Mouse (Mus musculus): ENCODE results near the gene Slit3.

Gene Slit3

DNA sequence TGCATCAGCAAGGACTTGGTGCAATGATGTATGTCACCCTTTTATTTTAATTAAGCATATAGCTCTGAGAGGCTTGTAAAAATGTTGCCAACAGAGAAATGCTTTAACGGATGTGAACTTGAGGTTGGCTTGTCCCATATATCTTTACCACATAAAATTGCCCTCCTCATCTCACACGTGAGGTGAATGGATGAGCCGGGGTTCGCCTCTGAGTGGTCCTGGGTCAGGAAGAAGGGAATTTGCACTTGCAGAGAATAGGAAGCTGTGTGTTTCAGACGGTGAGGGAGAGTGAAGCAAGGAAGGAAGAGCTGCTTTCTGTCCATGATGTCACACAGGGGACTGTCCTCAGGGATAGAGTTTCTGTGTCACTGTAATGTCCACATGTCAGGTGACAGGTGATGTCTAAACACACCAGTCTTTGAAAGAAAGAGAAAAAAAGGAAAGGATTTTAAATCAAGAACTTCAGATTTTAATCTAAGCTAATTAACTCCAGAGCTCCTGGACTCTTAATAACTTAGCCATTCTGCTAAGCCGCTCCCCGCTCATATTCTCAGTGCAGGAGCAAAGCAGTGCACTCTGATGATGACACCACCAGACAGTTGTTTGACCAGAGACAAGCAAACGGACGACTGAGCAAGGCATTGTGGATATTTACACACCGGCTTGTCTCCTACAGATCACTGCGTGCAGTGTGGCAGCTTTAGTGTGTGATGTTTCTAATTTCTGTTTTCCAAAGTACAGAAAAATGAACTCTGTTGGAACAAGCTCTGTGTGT, 352.0 kb downstream of the Slit3 start:
- DNase-seq = no peak

DNA sequence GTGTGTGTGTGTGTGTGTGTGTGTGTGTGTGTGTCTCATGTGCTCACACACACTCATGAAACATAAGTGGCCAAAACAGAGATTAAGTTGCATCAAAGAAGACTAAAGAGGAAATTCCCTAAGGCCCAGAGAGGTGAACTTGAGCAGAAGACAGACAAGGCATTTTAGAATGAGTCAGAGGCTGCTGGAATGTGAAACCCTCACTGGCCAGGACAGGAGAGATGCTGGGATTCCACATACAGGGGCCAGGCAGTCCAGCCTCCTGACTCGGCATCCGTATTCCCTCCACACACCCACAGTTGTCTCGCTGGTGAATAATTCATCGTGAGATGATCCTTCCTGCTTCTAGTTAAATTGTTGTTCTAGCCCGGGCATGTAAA, 352.6 kb downstream of the Slit3 start:
- DNase-seq = no peak

DNA sequence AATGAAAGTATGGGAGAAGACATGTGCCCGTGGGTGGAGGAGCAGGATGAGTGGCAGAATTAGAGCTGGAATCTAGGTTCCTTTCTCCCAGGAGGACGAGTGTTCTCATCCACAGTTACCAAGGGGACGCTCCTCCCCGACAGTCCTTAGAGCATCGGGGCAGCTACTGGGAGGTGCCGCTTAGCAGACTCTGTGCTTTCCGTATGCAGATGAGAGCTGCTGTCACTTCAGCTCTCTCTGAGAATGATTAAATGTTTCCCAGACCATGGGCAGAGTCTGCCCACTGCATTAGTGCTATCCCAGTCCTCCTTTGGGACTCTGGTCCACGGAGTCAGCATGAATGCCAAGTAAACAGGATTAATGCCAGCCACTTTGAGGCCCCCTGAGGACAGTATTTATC, 359.1 kb downstream of the Slit3 start:
- DNase-seq = no peak

DNA sequence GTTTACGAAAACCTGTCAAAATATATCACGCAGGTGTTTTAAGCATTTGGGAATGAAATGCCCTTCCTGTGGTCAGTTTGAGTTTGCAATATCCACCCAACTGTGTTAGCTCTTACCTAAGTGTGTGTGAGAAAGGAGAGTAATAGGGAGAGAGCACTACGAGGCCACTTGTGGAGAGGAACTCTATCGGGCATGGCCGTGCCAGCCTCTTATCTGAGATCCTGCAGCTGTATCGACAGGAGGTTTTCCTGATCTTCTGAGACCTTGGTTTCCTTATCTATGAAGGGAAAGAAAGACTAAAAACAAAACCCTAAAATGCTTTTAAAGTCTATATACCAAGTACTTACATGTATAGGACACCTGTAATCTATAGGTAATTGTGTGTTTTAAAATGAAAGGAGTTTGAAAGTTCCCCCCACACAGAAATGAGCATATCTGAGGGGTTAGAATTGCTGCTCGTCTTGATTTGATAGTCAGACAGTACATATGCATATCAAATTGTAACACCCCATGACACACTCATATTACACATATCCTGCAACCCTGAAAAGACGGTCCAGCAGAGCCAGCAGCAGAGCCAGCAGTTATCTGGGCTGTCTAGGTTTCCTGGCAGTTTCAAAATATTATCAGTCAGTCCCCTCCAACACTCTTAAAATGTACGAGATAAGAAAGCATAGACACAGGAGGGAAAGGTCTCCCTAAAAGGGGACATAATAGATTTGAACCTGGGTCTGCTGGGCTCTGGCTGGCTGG, 360.8 kb downstream of the Slit3 start:
- no peak for DNase-seq

DNA sequence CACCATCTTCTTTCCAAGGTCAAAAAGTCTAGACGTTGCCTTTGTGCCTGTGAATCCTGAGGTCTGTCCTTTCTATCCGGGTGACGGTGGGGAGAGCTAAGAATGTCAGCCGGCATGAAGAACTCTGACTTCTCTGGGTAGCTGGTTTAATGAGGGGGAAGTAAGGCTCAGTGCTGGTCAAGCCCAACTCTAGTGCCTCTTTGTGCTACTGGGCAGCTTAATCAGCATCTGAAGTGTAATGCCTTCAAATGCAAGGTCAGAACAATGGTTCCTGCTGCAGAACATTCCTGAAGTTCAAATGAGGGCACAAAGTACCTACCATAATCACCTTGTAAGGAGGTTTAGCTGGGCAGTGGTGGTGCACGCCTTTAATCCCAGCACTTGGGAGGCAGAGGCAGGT, 366.9 kb downstream of the Slit3 start:
- DNase-seq = no peak

DNA sequence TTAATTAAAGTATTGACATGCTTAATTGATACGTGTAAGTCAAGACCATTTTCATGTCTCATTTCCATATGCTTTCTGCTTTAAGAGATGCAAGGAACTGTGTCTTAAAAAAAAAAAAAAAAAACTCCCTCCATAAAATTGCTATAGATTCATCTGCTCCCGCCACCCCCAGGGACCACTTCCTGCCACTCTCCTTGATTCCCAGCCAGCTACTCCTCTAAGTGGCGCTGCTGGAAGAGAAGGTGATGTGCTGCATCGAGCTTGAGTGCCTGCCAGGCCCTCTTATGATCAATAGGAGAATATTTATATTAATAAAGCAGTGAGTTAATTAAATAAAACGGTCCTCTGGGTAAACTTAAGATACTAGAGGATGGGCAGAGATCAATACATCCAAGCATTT, 370.7 kb downstream of the Slit3 start:
- DNase-seq = no peak

DNA sequence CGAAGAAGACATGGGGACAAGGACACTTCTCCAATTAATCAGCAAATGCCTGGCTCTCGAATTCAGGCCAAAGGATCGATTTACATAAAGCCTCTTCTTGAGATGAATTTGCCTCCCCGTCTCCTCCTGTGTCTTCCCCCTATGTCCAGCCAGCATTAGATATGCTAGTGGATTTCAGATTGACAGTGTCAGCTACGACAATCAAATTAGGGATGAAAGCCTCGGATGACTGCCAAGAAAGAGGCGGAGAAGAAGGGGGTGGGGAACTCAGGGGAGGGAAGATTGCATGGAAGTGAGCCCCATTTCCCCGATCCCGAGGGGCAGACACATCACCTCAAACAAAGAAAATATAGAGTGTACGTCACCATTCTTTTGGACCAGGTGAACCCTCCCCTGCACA, 375.9 kb downstream of the Slit3 start:
- no peak for DNase-seq

DNA sequence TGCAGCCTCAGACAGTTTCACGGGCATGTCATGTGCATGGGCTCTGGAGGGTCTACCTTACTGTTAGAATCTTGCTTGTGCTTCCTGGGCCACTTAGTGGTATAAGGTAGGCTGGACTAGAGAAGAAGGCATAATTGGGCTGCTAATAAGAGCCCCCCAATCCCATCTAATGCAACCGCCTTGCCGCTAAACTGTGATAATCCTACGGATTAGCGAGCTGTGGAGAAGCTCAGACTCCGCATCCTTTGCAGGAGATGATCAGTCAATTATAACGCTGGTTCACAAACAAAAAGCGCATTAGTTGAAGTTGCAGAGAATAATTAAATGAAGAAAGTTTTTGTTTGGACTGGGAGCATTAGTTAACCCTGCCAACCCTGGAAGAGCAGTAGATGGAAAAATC, 376.9 kb downstream of the Slit3 start:
- no peak for DNase-seq

DNA sequence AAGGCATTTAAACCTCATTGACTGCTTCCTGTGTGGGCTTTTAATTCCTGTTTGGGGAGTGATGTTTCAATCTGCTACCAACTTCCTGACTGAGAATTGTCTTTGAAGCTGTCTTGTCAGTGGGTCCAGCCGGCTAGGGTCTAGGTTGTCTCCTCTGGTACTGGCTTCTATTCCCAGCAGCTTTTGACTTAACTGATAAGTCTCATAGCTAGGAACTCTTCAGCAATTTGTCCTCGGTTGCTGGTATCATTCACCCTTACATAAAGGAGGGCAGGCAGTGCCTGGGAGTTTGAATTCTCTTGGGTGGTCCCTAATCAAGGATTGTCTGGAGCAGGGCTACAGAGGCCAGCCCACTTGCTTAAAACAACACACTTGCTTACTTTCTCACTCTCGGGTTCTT, 381.1 kb downstream of the Slit3 start:
- no peak for DNase-seq

DNA sequence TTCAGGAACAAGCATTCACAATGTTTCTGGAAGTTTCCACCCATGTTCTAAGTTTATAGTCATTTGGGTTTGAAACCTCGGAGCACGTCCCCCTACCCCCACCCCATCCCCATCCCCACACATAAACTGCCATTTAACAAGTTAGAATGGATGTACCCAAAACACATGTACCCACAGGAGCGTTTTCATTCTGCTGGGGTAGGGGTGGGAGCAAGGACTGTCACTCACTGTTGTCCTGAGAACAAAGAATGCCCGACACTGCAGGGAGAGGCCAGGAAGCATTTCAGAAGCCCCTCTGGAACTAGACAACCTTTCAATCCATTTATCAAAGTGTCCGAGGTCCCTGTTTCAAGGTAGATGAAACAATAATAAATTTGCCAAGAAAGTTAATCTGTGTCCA, 383.0 kb downstream of the Slit3 start:
- no peak for DNase-seq

DNA sequence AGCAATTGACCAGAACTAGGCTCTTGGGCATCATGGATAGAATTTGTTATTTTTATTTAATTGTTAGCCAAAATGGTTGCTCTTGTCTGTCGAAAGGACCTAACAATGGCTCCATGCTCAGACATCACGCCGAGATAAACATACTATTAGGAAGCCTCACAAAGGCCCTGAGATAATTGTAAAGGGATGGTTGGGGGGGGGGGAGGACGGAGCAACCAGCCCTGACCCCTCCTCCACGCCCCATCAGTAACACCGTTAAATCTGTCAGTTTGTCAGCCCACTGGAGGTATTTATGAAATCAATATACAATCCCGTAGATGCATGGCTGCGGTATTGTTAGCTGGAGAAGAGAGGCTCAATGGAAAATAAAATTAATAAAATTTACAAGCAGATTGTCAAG, 383.9 kb downstream of the Slit3 start:
- DNase-seq = no peak

DNA sequence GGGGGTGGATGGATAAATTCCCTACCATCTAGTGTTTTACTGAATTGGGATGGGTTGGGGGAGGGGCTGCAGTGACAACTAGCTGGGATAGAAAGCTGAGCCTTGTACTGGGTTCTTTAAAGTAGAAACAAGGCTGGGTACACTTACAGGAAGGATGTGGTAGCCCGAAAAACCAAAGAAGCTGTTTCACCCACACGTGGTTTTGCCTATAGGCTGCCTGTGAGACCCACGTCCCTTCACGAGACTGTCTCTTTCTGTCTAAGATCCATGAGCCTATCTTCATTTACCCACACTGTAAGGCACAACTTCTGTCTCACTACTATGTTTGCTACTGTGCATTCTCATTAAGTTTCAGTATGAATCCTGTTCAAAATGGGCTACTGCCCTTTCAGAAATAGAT, 384.3 kb downstream of the Slit3 start:
- no peak for DNase-seq

DNA sequence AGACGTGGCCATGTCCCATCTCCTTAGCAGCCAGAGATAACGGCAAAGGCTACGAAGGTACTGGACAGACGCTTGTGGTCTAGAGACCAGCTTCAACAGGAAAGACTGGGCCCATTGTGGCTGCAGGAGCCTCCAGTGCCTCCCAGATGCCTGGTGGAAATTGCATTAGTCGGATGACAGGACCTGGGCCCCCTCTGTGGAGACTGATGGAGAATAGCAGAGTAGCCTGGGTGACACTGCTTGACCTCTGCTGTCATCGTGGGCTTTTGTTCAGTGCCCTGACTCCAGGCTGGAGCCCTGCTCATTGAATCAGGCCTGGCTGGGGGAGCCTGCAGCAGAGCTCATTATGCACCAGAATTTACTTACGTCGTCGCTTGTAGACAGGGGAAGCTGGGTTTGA, 384.8 kb downstream of the Slit3 start:
- no peak for DNase-seq

DNA sequence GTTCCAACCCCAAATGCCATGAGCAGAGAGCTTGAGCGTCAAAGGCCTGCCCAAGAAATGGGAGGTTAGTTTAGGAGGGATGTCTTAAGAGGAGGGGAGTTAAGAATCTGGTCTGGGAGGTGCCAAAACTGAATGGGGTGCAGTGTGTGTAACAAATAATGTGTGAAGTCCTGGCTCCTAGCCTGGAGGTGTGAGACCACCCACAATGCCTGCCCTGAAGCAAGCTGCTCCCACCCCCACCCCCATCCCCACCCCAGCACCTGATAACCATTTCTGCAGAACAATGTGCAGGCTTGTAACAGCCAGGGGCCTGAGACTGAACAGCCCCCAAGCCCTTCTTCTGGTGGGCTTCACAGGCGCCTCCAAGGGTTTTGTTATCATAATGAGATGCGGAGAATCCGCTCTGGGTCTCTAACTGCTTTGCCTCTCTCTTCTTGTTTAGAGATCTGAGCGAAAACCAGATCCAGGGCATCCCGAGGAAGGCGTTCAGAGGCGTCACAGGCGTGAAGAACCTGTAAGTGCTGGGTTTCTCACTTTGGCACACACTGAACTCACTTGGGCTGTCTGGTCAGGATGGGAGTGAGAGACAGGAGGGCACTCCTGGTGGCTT, 386.9 kb downstream of the Slit3 start:
- no peak for DNase-seq

DNA sequence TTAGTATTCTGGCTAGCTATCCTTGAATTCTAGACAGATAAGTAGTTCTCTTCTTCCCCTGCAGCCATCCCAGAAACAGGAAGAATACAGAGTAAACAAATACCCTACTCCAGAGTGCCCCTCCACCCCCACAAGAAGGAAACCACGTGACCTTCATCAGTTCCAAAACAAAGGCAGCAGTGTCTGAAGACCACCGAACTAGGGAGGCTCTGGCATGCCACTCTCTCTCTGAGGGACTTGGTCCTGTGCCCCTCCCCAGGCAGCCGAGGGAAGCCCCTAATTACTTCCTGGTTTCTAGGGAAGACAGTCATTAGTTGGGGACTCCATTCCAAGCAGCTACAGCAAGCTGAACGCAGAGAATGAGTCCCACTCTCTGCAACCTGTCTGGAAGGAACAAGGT, 391.7 kb downstream of the Slit3 start:
- DNase-seq = no peak

DNA sequence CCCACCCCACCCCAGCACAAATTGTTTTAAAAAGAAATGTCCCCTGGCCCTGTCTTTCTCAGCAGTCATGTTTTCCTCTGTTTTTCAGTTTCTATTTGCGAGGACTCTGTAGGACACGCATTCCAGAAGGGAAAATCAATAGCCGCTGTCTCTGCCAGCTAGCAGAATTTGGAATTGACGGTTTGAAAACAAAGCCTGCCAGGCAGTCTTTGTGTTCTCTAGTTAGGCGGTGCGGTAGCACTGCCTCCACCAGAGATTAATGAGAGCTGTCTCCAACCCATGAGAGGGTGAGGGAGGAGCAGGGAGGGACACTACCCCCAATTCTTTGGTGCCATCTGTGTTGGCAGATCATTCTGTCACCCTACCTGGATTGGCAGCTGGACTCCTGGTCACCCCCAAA, 392.3 kb downstream of the Slit3 start:
- no peak for DNase-seq

DNA sequence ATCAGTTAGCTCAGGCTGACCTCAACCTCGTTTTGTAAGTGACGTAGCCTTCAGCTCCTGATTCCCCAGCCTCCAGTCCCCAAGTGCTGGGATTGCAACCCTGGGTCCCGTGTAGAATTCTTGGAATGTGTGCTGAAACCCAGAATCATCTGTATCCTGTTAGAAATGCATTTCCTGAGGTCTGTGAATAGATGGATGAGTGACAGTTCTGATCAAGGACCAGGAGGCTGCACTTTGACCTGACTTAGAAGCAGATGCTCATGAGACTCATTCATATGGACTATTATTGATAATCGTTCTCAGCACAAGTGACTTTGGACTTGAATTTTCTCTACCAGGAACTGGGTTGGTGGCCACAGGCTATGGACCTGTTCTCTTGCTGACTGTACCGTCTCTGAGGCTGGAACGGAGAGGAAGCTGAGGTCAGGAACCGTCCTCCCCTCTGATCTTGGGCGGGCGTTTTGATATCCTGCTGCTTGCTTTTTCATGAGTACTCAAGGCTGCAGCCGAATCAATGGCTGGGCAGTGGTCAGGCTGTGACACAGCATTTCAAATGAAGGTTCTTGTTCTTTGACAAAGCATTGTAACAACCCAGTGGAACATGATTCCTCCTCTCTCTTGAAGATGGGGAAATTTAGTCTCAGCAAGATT, 401.9 kb downstream of the Slit3 start:
- no peak for DNase-seq

DNA sequence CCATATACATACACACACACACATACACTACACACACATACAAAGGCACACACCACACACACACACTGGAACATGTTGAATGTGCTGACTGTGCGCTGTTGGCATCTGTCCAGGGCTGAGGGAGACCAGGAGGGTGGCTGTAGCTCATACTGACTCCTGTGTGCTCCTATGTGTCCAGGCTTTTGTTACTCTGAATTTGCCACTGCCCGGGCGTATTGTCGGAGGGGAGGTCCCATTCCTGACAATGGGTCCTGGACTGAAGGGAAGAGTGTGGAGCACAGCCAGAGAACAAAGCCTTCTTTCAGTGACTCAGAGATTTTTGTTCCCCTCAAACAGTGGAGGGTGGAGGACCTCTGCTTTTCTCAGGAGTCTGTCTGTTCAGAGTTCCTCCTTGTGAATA, 402.7 kb downstream of the Slit3 start:
- DNase-seq = no peak

DNA sequence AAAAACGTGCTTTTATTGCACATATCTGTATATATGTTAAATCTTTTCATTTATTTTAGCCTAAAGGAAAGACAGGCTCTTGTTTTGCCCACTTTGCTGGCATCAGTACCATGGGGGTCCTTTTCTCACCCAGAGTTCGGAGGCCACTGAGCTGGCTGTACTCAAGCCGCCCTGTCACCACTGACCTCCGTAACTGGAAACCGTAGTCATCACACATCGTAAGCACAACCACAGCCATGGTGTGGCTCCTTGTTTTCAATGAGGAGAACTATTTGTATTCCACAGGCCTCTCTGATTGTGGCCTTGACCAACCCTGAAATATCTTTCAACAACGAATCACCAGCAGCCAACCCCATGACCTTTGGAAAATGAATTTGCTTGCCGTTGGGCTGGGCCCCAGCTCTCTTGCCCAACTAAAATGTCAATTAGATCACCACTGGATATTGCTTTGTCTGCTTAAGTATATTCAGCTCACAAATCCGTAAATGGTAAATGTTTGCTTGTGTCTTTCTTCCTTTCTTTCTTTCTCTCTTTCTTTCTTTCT, 405.3 kb downstream of the Slit3 start:
- peak; percentile 7 for DNase-seq

DNA sequence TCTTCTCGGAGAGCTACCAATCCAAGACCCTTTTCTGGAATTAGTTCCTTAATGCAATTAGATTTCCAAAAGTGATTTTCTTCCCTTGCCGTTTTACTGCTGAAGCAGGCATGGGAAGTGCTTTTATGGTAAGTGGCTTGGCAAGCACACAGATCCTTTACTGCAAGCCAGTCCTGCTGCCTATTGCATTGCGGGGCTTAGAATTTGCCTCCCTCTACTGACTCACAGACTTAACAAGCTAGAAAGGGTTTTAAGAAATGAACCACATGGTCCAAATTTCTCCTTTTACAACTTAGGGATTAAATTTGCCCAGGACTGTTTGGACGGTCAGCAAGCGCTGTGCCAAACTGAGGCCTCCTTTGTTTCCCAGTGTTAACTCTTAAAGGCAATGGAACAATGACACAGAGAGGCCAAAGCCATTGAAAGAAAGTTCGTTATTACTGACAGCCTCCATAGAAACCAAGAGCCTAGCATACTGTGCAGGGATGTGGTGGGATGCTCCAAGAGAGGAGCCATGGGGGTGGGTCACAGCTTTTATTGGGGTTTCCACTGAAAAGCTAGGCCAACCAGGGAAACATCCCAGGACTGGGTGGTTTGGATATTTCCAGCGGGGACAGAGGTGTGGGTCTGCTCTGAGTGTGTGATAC, 406.9 kb downstream of the Slit3 start:
- no peak for DNase-seq

DNA sequence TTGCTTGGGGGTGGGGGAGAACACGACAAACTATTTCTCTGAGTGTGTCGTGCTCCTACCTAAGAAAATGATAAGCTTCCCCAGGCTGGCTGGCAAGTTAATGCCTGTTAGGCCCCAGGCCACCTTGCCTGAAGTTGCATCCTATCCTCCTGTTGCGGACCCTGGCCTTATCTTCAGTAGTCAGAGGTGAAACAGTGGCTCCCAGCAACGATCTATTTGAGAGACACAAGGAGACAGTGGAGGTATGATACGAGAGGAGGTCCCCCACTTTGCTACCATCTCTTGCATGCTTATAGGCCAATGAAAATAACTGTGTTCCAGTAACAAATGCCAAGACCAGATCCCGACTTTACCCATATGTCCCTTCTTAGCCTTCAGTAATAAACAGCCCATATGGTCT, 414.0 kb downstream of the Slit3 start:
- DNase-seq = no peak

DNA sequence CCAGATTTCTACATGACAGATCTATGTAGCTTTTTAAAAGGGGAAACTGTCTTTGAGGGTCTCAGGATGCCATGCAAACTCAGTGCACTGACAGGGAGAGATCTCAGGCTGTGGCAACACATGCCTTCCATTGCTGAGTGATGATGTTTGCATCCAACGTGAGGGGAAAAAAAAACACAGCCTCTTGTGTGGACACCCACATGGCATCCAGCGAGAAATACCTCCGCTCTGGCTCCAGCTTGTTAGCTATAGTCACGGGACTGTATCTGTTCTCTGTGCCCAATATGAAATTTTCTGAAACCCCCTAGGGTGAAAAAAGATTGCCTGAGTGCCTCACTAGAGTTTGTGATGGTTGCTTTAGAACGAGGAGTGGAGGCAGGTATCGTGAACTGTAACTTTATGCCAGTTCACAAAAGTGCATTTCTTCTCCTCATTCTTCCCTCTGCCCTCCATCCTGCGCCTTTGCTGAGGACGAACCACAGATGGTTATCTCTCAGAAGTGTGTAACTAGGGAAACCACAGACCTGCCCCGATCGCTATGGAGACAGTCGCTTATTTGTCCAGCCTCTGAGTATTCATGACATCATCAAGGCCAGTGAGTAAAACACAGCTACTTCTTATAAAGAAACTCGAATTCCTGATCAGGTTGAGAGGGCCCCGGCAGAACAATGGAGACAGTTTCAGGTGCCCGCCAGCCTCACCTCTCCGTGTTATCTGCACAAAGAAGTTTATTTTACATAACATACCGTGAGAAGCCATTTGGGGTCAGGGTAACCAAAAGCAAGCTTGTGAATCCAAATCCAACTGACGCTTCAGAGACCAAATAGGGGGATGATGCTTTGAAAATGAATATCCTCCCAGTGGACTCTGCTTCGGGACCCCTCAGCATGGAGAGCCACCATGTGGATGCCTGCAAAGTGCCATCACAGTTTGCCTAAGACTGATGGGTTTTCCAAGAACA, 416.4 kb downstream of the Slit3 start:
- DNase-seq = no peak
